Mouse (Mus musculus): ENCODE measurements at regions not wholly inside any gene's neighbourhood (a gene's known extent, or its start where the extent isn't known, plus 50 kb on each side); places are given as distances from the start of the nearest gene placed in this dataset.

DNA sequence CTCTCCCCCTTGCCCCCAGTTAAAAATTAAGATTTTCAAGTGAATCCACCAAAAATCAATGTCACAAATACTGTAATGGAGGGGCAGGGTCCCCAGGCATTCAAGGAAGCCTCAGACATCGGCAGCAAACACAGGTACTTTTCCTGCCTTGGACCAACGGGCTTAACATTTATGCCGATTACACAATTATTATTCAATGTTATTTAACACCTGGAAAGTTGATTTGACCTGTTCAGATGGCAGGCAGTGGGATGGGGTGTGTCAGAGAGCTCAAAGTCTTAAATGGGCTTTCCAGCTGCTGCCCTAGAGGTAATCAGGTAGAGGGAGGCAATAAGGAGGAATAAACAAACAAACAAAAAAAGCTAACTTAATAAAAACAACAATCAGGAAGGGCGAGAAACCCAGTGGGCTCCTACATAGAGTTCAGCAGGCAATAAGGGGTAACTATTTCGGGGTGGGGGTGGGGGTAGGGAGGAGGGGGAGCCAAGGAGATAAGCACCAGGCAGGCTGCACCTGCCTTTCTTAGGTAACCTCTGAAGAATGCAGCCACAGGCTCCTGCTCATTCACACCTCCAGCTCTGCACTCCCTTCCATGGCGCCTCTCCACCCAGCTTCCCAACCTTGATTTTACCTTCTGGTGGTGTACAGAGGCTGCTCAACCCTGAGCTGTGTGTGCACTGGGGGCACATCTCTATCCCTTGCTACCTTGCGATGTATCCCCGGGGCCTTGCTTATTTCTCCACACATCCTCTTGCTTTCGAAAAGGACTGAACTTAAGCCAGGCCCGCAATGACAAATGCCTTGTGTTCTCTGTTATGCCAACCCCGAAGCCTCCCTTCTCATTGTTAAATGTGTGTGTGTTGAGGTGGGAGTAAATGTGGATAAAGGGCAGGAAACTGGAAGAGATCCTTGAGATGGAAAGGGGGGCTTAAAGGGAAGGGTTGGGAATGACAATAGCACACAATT, 168.9 kb upstream of the Id2 start:
- no peak for DNase-seq (ENCODE audit: low spot score in 2 of 2)

DNA sequence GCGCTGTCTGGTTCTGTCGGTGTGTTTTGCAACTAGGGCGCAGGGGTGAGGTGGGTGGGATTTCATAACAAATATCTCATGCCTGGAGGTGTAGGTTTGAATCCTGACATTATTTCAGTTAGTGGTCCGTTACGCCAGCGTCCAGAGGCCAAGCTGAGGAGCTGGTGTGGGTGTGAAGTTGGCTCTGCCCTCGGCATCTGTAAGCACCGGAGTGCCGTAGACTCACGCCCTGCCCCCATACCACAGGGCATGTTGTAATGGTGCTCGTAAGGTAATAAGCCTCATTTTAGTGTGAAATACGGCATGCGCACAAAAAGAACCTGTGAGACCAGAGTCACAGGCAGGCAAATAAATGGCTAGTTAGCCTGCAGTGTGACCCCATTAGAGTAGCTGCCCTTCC, 168.1 kb upstream of the Id2 start:
- DNase-seq (ENCODE audit: low spot score in 2 of 2) = no peak

DNA sequence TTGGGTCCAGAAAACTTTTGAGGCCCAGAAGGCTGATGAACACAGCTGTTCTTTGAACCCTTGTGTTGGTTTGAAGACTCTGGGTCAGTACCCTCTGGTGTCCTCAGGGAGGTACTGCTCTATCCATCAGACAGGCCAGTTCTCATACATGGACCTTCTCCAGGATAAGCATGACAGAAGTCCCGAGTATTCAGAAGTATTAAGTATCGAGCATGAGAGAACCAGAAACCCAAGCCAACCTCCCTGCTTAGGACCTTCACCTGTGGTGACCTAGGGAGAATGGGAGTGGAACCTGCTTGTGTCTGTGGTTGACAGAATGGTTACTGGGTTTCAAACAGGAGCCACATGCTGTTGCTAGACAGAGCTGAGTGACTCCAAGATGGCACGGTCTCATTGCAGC, 167.5 kb upstream of the Id2 start:
- no peak for DNase-seq (ENCODE audit: low spot score in 2 of 2)

DNA sequence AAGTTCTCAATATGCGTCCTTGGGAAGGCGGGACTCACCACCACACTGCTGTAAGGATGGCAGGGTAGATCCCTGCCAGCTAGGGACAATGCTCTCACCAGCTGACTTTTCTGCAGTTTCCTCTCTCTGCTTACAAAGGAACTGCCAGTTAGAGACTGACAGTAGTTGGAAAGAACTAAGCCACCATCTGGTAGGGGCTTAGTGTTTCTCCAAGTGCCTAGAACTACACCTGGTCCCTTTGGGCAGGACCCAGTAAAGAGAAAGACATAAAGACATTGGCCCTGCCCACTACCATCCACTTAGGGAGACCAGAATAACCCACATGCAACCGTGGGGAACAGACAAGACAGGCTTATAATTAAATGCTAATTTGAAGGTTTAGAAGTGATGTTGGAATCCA, 165.5 kb upstream of the Id2 start:
- no peak for DNase-seq (ENCODE audit: low spot score in 2 of 2)

DNA sequence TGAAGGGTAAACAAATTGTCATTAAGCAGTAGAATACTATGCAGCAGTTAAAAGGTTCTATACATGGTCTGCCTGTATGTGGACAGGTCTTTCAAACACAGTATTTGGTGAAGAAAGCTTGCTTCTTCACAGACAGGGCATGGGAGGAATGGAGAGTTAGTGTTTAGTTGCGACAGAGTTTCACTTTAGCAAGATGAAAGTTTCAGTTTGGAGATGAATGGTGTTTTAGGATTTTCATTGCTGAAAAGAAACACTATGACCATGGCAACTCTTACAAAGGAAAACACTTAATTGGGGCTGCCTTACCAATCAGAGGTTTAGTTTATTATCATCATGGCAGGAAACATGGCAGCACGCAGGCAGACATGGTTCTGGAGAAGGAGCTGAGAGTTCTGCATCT, 162.2 kb upstream of the Id2 start:
- DNase-seq (ENCODE audit: low spot score in 2 of 2) = no peak

DNA sequence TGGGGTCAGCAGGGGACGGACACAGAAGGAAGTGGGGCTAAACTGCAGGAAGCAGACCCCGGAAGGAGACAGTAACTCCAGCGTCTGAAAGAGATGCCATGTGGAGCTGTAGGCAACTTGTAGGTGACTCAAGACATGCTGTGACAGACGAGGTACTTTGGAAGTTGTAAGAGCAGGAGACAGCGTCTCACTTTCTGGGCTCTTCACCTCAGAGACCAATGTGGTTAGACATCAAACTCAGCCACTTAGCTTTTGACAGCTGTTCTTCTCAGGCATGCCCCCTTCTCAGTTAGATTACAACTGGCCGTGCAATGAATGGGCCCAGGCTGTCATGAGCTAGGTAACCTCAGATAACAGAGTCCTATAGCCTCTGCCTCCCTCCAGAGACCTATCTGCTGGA, 159.3 kb upstream of the Id2 start:
- DNase-seq (ENCODE audit: low spot score in 2 of 2) = no peak

DNA sequence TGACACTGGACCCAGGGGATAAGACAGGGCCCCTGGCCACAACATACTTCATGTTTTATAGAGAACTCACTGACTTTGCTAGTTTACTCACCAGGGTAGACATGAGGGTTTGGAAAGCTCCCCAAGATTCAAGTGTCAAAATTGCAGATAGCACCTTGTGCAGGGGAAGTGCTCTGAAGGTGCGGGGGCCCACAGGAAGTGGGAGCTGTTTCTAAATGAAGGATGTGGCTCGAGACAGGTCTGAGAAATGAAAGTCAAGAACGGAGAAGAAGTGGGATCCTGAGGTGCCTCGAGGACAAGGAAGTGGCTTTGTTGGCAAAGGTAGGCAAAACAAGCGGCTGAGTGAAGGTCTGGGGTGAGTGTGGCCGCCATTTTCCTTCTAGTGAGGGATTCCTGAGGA, 157.8 kb upstream of the Id2 start:
- peak in 1 of 2 experiments; percentile 33 for DNase-seq (ENCODE audit: low spot score in 2 of 2)

DNA sequence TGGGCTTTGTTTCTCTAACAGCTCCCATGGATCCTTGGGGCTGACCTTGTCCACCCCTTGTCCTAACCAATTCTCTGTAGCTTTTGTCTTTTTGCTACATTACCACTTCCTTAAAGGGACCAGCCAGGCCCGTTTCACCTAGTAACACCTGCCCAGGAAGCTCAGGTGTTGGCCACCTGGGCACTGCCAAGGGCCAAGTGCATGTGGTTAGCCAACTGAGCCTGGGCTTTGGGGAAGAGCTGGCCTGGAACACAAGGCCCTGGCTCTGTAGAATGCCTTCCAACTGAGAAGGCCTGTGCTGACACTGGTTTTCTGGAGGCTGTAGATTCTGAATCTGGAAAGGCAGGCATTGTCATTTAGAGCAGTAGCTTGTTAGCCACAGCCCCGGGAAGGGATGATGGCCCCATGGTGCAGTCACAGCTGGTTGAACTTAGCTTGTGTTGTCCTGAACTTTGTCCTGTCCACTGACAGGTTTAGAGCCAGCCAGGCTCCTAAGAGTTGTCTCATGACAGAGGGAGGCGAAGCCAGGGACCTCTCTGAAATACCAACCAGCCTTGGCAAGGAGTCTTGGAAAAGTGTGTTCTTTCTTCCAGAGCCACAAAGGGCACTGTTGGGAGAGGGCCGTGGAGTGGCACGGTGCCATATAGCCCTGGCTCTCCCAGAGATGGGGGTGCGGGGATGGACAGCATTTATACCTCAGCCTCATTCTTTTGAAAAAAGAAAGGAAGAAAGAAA, 156.0 kb upstream of the Id2 start:
- DNase-seq (ENCODE audit: low spot score in 2 of 2) = no peak

DNA sequence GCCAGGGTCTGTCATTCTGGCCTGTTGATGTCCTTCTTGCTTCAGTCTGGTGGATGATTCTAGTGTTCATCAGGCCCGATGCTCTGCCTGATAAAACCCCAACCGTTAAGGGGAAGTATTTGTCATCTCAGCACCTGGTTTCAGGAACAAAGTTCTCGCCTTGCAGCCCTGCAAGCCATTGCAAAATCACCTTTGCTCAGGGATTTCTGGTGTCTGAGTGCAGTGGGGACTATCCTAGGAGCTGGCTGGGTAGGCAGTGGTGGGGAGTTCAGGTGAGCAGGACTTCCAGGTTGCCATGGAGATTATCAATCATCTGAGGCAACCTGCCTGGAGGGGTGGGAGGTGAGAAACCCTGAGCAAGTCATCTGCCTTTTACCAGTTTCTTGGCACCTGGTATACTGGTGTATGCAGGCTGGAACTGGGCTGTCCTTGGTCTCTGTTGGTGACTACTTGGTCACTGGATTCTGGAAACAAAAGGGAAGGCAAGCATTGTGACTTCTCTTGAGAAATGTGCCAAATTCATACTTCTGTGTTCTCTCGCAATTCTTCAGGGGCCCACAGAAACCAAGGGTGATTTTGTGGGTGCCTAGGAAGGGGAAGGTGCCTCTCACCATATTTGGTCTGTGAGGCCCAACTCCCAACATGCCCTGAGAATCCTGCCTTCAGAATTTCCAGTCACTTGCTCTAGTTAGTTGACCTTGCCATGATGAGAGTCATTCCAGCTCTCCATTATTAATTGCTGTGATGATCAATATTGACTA, 154.7 kb upstream of the Id2 start:
- DNase-seq (ENCODE audit: low spot score in 2 of 2) = peak in 1 of 2 experiments; percentile 19

DNA sequence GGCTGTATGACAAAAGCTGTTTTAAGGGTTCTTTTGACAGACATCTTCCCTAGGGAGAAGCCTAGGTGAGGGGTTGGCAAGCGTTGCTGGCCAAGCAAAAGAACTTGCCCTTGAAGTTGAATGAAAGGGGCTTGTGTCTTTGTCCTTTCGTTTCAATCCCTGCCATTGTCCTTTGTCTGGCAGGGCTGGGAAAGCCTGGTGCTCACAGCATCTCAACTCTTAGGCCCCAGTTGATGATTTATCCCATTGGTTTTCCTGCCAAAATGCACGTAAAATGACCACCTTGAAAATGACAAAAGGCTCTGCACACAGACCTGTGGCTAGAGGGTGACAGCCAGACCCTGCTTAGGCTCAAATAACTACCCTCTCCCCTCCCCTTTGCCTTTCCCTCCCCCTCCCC, 153.9 kb upstream of the Id2 start:
- DNase-seq (ENCODE audit: low spot score in 2 of 2) = no peak

DNA sequence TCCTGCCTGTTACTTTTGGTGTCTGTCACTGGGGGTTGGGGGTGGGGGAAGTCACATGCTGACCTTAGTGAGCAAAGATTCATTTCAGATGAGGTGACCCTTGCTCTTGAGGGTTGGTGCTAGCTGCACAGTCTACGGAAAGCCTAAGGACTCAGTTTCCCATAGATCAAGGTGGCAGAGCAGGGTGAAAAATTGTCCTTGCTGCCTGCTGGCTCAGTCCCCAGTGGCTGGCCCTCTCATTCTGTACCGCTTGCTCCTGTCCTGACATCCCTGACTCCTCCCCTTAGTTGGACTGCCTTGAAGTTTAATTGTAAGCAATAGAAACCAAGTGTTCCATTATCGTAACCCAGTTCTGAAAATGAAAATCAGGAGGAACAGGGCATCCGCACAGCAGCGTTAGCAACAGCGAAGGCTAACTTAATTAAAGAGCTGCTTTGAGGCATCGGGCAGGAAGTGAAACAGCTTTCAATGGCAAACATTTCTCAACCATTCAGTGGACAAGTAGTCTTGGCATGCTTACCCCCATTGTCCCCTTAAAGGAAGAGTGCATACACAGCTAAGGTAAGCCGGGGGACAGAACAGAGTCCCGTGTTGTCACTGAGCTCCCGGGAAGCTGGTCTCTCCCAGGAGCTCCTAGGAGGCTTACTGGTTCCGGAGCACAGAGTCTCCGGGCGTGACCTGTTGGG, 151.9 kb upstream of the Id2 start:
- no peak for DNase-seq (ENCODE audit: low spot score in 2 of 2)

DNA sequence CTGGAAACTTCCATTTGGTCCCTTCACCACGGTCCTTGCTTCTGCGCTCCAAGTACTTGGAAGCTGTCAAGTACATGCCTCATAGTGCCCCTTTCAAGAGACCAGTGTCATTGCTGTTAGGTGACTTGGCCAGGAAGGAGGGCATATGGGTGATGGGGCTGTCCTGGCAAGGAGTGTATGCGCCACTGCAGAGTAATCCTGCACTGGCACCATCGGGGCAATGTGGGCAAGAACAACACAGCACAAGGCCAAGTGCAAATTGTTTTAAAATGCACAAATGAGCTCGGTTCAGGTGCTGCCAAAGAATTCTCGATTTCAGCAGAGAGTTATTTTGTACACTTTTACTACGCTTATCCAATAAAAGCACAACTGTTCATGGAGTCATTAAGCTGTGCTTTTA, 149.6 kb upstream of the Id2 start:
- DNase-seq (ENCODE audit: low spot score in 2 of 2) = no peak

DNA sequence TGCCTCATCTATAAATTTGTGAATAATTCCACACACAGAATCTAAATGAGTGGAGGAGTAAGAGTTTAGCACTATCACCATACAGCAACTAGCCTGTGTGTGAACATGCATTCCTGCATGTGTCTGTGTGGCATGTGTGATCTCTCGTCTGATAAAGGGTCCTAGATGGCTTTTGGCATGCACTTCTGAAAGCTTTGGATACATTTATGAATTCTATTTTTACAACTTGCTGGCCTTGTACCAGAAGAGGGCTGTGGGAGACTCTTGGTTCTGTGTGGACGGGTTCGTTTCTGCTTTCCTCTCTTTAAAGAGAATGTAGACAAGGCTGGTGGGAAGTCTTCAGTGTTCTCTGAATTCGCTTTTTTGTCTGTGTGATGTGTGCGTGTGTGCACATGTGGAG, 148.7 kb upstream of the Id2 start:
- no peak for DNase-seq (ENCODE audit: low spot score in 2 of 2)

DNA sequence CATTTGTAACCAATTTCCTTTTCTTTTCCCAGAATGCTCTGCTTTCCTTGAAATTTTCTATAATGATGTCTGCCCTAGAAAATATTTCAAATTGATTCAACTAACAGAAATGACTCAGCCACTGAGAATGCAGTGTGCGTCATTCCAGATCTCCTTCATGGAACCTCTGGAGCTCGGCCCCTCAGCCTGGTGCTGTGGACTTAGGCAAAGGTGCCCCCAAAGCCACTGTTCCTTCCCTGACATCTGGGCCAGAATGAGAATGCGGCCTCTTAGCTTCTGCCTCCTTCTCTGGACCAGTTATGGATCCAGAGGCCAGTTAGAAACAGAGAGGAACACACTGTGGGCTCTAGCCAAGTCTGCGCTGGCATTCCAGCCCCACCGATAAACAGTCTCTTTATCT, 148.3 kb upstream of the Id2 start:
- no peak for DNase-seq (ENCODE audit: low spot score in 2 of 2)

DNA sequence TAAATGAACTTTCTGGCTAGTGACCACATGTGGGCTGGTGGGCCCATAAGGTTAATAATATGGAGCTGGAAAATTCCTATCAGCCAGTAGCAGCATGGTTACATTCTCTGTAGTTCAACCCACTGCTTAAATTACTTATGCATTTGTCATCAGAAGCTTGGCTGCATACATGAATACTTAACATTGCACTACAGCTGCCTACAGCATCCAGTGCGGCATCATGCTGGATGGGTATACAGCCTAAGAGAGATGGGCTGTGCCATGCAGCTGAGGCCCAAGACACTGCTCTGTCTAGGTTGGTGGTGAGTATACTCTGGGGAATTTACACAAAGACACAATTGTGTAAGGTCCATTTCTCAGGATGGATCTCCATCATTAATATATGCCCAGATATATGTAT, 147.7 kb upstream of the Id2 start:
- no peak for DNase-seq (ENCODE audit: low spot score in 2 of 2)

DNA sequence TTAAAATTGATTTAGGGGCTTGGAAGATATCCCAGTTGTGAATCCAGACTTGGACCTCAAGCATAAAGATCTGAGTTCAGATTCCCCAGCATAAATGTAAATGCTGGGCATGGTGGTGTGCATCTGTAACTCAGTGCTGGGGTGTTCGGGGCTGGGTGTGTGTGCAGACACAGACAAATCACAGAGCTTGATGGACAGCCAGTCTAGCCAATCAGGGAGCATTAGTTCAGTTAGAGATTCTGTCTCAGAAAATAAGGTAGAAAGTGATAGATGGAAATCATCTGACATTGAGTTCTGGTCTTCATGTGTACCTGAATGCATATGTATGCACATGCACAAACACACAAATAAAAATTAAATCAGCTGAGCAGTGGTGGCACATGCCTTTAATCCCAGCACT, 147.0 kb upstream of the Id2 start:
- DNase-seq (ENCODE audit: low spot score in 2 of 2) = no peak

DNA sequence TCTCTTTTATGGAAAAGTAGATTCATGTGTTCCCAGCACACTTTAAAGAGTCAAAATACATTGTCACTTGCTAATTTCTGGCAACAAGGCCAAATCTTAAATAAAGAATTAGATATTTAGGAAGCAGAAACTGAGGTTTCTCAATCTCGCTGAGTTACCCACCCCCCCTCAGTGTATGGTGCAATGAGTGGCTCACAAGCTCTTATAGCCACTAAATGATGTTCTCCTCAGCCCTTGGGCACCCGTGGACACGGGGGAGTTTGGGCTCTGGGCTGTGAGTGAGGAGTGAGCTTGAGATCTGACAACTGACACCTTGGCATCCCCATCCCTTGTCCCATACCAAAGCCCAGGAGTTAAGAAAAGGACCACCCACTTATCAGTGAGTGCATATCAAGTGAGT, 145.4 kb upstream of the Id2 start:
- DNase-seq (ENCODE audit: low spot score in 2 of 2) = no peak

DNA sequence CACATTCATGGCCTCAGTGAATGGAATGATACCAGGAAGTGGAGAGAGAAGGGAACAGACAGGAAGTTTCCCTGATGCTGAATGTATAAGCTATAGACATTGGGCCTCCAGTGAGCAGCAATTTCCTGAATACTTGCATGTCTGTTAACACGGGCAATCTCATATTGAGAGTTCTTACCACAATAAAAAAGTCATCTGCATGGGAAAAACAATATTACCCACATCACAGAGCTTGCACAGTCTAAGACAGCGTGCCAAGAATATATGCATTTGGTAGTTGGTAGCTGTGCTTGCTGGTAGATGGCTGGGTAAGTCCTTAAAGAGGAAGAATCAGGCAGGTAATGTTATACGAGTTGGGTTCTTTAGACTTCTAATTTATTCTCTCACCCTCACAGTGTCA, 144.7 kb upstream of the Id2 start:
- DNase-seq (ENCODE audit: low spot score in 2 of 2) = no peak

DNA sequence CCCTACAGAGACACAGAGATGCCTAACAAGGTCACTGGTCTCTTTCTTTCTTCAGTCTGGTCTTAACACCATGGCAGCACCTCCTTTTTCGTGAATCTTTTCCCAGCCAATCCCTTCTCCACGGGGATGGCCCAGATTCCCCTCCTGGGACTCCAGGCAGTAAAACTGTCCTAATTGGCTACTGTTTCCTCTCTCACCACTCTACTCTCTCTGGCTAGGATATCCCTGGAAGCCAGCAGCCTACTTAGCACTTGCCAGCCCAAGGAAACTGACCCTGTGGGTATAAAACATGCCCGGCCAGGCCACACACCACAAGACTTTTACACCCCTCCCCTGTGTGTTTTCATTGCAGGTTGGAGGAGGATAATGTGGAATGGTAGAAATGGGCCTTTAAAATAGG, 143.9 kb upstream of the Id2 start:
- no peak for DNase-seq (ENCODE audit: low spot score in 2 of 2)

DNA sequence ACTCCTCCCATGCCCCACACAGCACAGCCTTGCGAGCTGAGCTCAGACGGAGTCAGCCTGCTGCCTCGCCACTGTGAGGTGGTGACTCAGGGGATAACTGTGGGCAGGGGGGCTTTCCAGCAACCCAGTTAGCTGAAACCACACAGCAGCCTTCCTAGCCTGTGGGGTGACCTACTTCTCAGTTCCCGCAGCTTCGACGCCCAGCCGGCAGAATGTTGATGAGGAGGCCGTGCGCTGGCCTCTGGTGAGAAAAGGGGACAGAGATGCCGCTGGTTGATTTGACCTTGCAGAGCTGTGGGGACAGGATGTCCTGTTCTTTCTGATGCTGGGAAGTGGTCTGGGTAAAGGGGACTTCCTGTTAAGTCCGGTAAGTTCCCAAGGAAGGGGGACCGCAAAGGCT, 143.2 kb upstream of the Id2 start:
- DNase-seq (ENCODE audit: low spot score in 2 of 2) = no peak

DNA sequence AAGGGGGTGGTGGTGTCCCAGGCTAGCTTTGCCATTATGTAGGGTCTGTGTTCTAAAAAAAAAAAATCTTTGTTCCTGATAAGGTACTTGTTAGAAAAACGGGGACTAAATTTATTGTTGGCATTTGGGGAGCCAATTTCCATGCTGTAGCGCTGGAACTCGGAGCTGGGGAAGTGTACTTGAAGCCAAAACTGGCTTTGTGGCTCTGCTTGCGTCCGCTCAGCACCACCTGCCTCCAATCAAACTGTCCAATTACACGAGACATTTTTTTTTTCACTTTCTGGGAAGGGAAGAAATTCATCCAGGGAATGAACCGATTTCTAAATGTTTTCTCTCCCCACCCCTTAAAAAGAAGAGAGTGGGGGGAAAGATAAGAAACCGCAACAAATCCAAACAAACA, 138.1 kb upstream of the Id2 start:
- no peak for DNase-seq (ENCODE audit: low spot score in 2 of 2)

DNA sequence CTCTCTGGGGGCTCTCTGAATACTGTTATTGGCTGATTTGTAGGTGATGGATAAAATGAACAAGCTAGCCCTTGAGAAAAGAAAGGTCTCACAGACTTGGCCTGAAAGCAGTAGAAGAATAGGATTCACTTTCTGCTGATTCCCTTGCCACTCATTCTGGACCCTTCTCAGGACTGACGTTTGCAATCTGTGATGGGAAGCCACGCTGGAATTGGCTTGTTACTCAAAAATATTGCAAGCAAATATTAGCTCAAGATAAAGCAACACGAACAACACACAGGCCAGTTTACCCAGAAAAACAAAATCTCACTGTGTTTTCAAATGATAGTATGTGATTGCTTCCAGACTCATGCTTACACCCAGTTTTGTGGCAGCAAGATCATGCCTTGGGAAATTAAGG, 137.7 kb upstream of the Id2 start:
- no peak for DNase-seq (ENCODE audit: low spot score in 2 of 2)
